10 mouse cellular contexts compared by ENCODE assay signal in genomic region chr12:86687445-86687955, GRCm38 (mm10). TPM values are rescaled to one million over a fixed set of nuclear protein-coding genes. Genes with fewer than 3 reads are reported as not detected.
A peak's percentile ranks its signal among the peaks of the same experiment; 100 is the strongest.
DNase-seq lines count a peak whose midpoint lies in the region; ATAC-seq and TF ChIP-seq lines count a peak whose summit lies in the region.
"Had no signal": no experiment of that assay in that cellular context is flagged by ENCODE, and none has a peak within 500 bp of the region (broad histone marks: within the 10 kb centered on the region; RNA-seq: fewer than 3 reads in every experiment).

No protein-coding gene starts in this region.

- no peaks in the 10 kb centered on the region for H3K36me3 ChIP-seq in intestine, embryonic 15.5 days
- H3K36me3 ChIP-seq in intestine, postnatal 0 days (ENCODE audit: control insufficient read depth, insufficient read depth) = no peaks in the 10 kb centered on the region
- H3K36me3 ChIP-seq in ES-Bruce4 (ENCODE audit: control insufficient read depth, insufficient read depth, low read length, poor library complexity, severe bottlenecking) = no peaks in the 10 kb centered on the region
- peaks cover 25% of the 10 kb centered on the region; the same call in 1 of the 2 replicates for H3K36me3 ChIP-seq in hindbrain, postnatal 0 days (ENCODE audit: insufficient read depth, low read length)

- H3K9ac ChIP-seq in intestine, embryonic 15.5 days = no peak overlapping the region
- H3K9ac ChIP-seq in intestine, postnatal 0 days (ENCODE audit: low read depth, low read length) = no peak overlapping the region
- H3K9ac ChIP-seq in ES-Bruce4 (ENCODE audit: low read depth, poor library complexity, severe bottlenecking) = no peak overlapping the region; the same call in 1 of the 2 replicates
- no peak overlapping the region for H3K9ac ChIP-seq in hindbrain, postnatal 0 days (replicated peaks; ENCODE audit: low read length)

- TF ChIP-seq EP300 in ES-Bruce4 (IDR thresholded peaks at IDR 0.05; ENCODE audit: insufficient read depth, low read depth, low read length) = peak; percentile 93

- 0 out of 2 replicates have a peak, but pooled peaks cover under 1% of the 10 kb centered on the region for H3K4me1 ChIP-seq in intestine, embryonic 15.5 days (replicated peaks)
- H3K4me1 ChIP-seq in intestine, postnatal 0 days (replicated peaks; ENCODE audit: control insufficient read depth, insufficient read depth, low read length) = no peaks in the 10 kb centered on the region
- H3K4me1 ChIP-seq in ES-Bruce4 (ENCODE audit: control insufficient read depth, insufficient read depth, low read length) = peaks cover 19% of the 10 kb centered on the region
- H3K4me1 ChIP-seq in hindbrain, postnatal 0 days (ENCODE audit: insufficient read depth, low read length) = peaks cover 19% of the 10 kb centered on the region

- 71% methylated on average over 4 of the region's 4 CpGs for WGBS in intestine, embryonic 15.5 days
- 71% methylated on average over 4 of the region's 4 CpGs for WGBS in intestine, postnatal 0 days
- 80% methylated on average over 4 of the region's 4 CpGs for WGBS in hindbrain, postnatal 0 days

- H3K27ac ChIP-seq in intestine, embryonic 15.5 days = no peak overlapping the region
- H3K27ac ChIP-seq in intestine, postnatal 0 days (ENCODE audit: low read depth, low read length) = no peak overlapping the region
- peak overlapping the region; percentile 94 for H3K27ac ChIP-seq in ES-Bruce4 (ENCODE audit: insufficient read depth, low read length)
- peak overlapping the region; percentile 32; the same call in 1 of the 2 replicates for H3K27ac ChIP-seq in hindbrain, postnatal 0 days

- no peaks in the 10 kb centered on the region for H3K27me3 ChIP-seq in intestine, embryonic 15.5 days (replicated peaks)
- no peaks in the 10 kb centered on the region for H3K27me3 ChIP-seq in intestine, postnatal 0 days (replicated peaks; ENCODE audit: control insufficient read depth, insufficient read depth, low read length)
- no peaks in the 10 kb centered on the region for H3K27me3 ChIP-seq in ES-Bruce4 (ENCODE audit: control insufficient read depth, insufficient read depth, low read length, poor library complexity, severe bottlenecking)
- H3K27me3 ChIP-seq in hindbrain, postnatal 0 days (ENCODE audit: insufficient read depth, low read length) = no peaks in the 10 kb centered on the region
- H3K27me3 ChIP-seq: Patski had no signal

- no peak overlapping the region for H3K4me2 ChIP-seq in intestine, embryonic 15.5 days (replicated peaks)
- H3K4me2 ChIP-seq in intestine, postnatal 0 days (replicated peaks; ENCODE audit: low read depth) = no peak overlapping the region
- no peak overlapping the region for H3K4me2 ChIP-seq in hindbrain, postnatal 0 days (ENCODE audit: low read depth, low read length)

- peak; percentile 13; the same call in 1 of the 2 replicates for ATAC-seq in intestine, embryonic 15.5 days
- no peak for ATAC-seq in intestine, postnatal 0 days
- no peak for ATAC-seq in hindbrain, postnatal 0 days
- ATAC-seq: Patski had no signal

- H3K4me3 ChIP-seq in intestine, embryonic 15.5 days (replicated peaks) = no peak overlapping the region
- no peak overlapping the region for H3K4me3 ChIP-seq in intestine, postnatal 0 days (ENCODE audit: low read depth, low read length)
- peak overlapping the region; percentile 59 for H3K4me3 ChIP-seq in ES-Bruce4 (ENCODE audit: low read depth, low read length)
- H3K4me3 ChIP-seq in hindbrain, postnatal 0 days (ENCODE audit: low read length) = no peak overlapping the region

- no peak for TF ChIP-seq POLR2A in ES-Bruce4 (IDR thresholded peaks at IDR 0.05; ENCODE audit: insufficient read depth, low read length)

- DNase-seq in cerebellum, adult 9-11 months = peak; percentile 22
- DNase-seq in cerebellum, adult 9-10 months = no peak
- no peak for DNase-seq in hindbrain, postnatal 0 days (ENCODE audit: low spot score)
- no peak for DNase-seq in right cerebral cortex, adult 18-20 months
- no peak for DNase-seq in gastrocnemius, postnatal 14 days

- no peak for TF ChIP-seq CTCF in intestine, postnatal 0 days (IDR thresholded peaks at IDR 0.05; ENCODE audit: low read depth)
- TF ChIP-seq CTCF in ES-Bruce4 (IDR thresholded peaks at IDR 0.05; ENCODE audit: low read depth, low read length) = no peak
- TF ChIP-seq CTCF in hindbrain, postnatal 0 days (IDR thresholded peaks at IDR 0.05; ENCODE audit: low read depth) = no peak

- intact Hi-C loops in gastrocnemius, postnatal 14 days (cut with DNase I; ENCODE audit: low total_unique reads) = no loop called here

- no peaks in the 10 kb centered on the region for H3K9me3 ChIP-seq in intestine, embryonic 15.5 days
- no peaks in the 10 kb centered on the region for H3K9me3 ChIP-seq in intestine, postnatal 0 days (ENCODE audit: control insufficient read depth)
- H3K9me3 ChIP-seq in ES-Bruce4 (replicated peaks; ENCODE audit: control insufficient read depth, insufficient read depth, low read length, poor library complexity, severe bottlenecking) = no peaks in the 10 kb centered on the region
- H3K9me3 ChIP-seq in hindbrain, postnatal 0 days (ENCODE audit: low read length) = no peaks in the 10 kb centered on the region

RNA-seq across cellular contexts. Expression of gene Vash1, which starts 9.0 kb away (rescaled TPM):
- 7.8 and 9.1 TPM in 2 replicates for polyA plus RNA-seq in intestine, embryonic 15.5 days (2015; fragmentation: Nextera tagmentation; extraction: Ambion mirVana)
- 4.1 and 5.4 TPM in 2 replicates for polyA plus RNA-seq in intestine, postnatal 0 days (2015; fragmentation: Nextera tagmentation; extraction: Ambion mirVana)
- polyA plus RNA-seq in ES-Bruce4 (2011; ENCODE audit: insufficient read depth, insufficient read length, low read depth, missing spikeins) = 5.2 and 6.0 TPM in 2 replicates
- total RNA-seq in hindbrain, postnatal 0 days (2014; rRNA removed) = 109 and 114 TPM in 2 replicates
- polyA plus RNA-seq in hindbrain, postnatal 0 days (2015; fragmentation: Nextera tagmentation; extraction: Ambion mirVana) = 25.0 and 26.5 TPM in 2 replicates
- 10 to 100 TPM; 16.2 to 23.0 TPM for total RNA-seq in gastrocnemius, postnatal 14 days (2021)

RNA-seq across cellular contexts. Expression of gene Angel1, which starts 38.8 kb away (rescaled TPM):
- 5.2 and 5.6 TPM in 2 replicates for polyA plus RNA-seq in intestine, embryonic 15.5 days (2015; fragmentation: Nextera tagmentation; extraction: Ambion mirVana)
- polyA plus RNA-seq in intestine, postnatal 0 days (2015; fragmentation: Nextera tagmentation; extraction: Ambion mirVana) = 1.6 and 2.2 TPM in 2 replicates
- 12.0 and 14.4 TPM in 2 replicates for polyA plus RNA-seq in ES-Bruce4 (2011; ENCODE audit: insufficient read depth, insufficient read length, low read depth, missing spikeins)
- total RNA-seq in hindbrain, postnatal 0 days (2014; rRNA removed) = 5.8 and 10.0 TPM in 2 replicates
- 9.1 and 9.3 TPM in 2 replicates for polyA plus RNA-seq in hindbrain, postnatal 0 days (2015; fragmentation: Nextera tagmentation; extraction: Ambion mirVana)
- 1 to 10 TPM; 4.6 to 4.7 TPM for total RNA-seq in gastrocnemius, postnatal 14 days (2021)

RNA-seq across cellular contexts. Expression of gene Lrrc74a, which starts 46.7 kb away (rescaled TPM):
- polyA plus RNA-seq in intestine, embryonic 15.5 days (2015; fragmentation: Nextera tagmentation; extraction: Ambion mirVana) = not detected in 2 replicates
- polyA plus RNA-seq in intestine, postnatal 0 days (2015; fragmentation: Nextera tagmentation; extraction: Ambion mirVana) = not detected in 2 replicates
- not detected in 2 replicates for polyA plus RNA-seq in ES-Bruce4 (2011; ENCODE audit: insufficient read depth, insufficient read length, low read depth, missing spikeins)
- not detected in 2 replicates for total RNA-seq in hindbrain, postnatal 0 days (2014; rRNA removed)
- polyA plus RNA-seq in hindbrain, postnatal 0 days (2015; fragmentation: Nextera tagmentation; extraction: Ambion mirVana) = not detected in 2 replicates
- not detected for total RNA-seq in gastrocnemius, postnatal 14 days (2021)
- total RNA-seq: left cerebral cortex, postnatal 36 days had no signal
- polyA plus RNA-seq: Patski had no signal

Comparison
In these comparisons a context has a peak if more than half of its experiments do, and no peak if none do; other contexts are left out.
1. H3K27ac ChIP-seq: peak in ES-Bruce4 (single experiment) and hindbrain, postnatal 0 days (single experiment); none in intestine, embryonic 15.5 days (single experiment) and intestine, postnatal 0 days (single experiment).